ENCODE assay signal across 14 mouse cellular contexts in genomic region chr16:91459396-91459795, GRCm38 (mm10). TPM values are rescaled to one million over a fixed set of nuclear protein-coding genes. Genes with fewer than 3 reads are reported as not detected.
A peak's percentile ranks its signal among the peaks of the same experiment; 100 is the strongest.
DNase-seq lines count a peak whose midpoint lies in the region; ATAC-seq and TF ChIP-seq lines count a peak whose summit lies in the region.
"Had no signal": no experiment of that assay in that cellular context is flagged by ENCODE, and none has a peak within 500 bp of the region (broad histone marks: within the 10 kb centered on the region; RNA-seq: fewer than 3 reads in every experiment).

No protein-coding gene starts in this region.

- intact Hi-C loops in gastrocnemius, postnatal 14 days (cut with DNase I; ENCODE audit: low total_unique reads): no loop called here

- H3K4me1 ChIP-seq in forebrain, embryonic 13.5 days: peaks cover 10% of the 10 kb centered on the region
- H3K4me1 ChIP-seq in forebrain, postnatal 0 days (ENCODE audit: insufficient read depth): no peaks in the 10 kb centered on the region
- peaks cover 59% of the 10 kb centered on the region for H3K4me1 ChIP-seq in liver, embryonic 13.5 days (replicated peaks)

- DNase-seq in forebrain, postnatal 0 days: no peak
- DNase-seq in liver, embryonic 13.5 days: no peak
- DNase-seq in liver: no peak
- DNase-seq in thymus, postnatal 4 days: peak; percentile 61
- DNase-seq in gastrocnemius, postnatal 14 days: no peak
- DNase-seq in kidney, postnatal 36 days: no peak
- DNase-seq: cerebellum, adult 18-20 months; kidney, adult 11 months; layer of hippocampus, adult 9-11 months had no signal

- H3K27ac ChIP-seq in forebrain, embryonic 13.5 days: peak overlapping the region; percentile 65
- H3K27ac ChIP-seq in forebrain, postnatal 0 days (ENCODE audit: low read depth, low read length): no peak overlapping the region
- H3K27ac ChIP-seq in liver, embryonic 13.5 days: peak overlapping the region; percentile 62
- H3K27ac ChIP-seq in macrophage: 0 out of 2 replicates have a peak overlapping the region, but pooled peaks have one; percentile 96
- H3K27ac ChIP-seq: embryonic facial prominence, embryonic 13.5 days; forebrain, embryonic 10.5 days; midbrain, embryonic 13.5 days had no signal

- ATAC-seq in forebrain, embryonic 13.5 days: no peak
- ATAC-seq in forebrain, postnatal 0 days: no peak
- no peak for ATAC-seq in liver, embryonic 13.5 days (ENCODE audit: low read depth)
- ATAC-seq: midbrain, embryonic 13.5 days had no signal

- peak overlapping the region; percentile 7 for H3K4me2 ChIP-seq in forebrain, embryonic 13.5 days
- H3K4me2 ChIP-seq in forebrain, postnatal 0 days (ENCODE audit: low read depth): no peak overlapping the region
- H3K4me2 ChIP-seq in liver, embryonic 13.5 days: no peak overlapping the region
- H3K4me2 ChIP-seq: embryonic facial prominence, embryonic 13.5 days; midbrain, embryonic 13.5 days had no signal

- WGBS in forebrain, embryonic 13.5 days: 93% methylated on average over 3 of the region's 3 CpGs
- 93% methylated on average over 3 of the region's 3 CpGs for WGBS in forebrain, postnatal 0 days
- WGBS in liver, embryonic 13.5 days (ENCODE audit: insufficient replicate concordance): 93% methylated on average over 3 of the region's 3 CpGs
- WGBS in macrophage (ENCODE audit: missing documents): 92% methylated on average over 3 of the region's 3 CpGs

- H3K9me3 ChIP-seq in forebrain, embryonic 13.5 days (replicated peaks): no peaks in the 10 kb centered on the region
- no peaks in the 10 kb centered on the region for H3K9me3 ChIP-seq in forebrain, postnatal 0 days (ENCODE audit: low read length)
- H3K9me3 ChIP-seq in liver, embryonic 13.5 days (replicated peaks): no peaks in the 10 kb centered on the region
- H3K9me3 ChIP-seq: embryonic facial prominence, embryonic 13.5 days; forebrain, embryonic 10.5 days had no signal

- no peaks in the 10 kb centered on the region for H3K79me2 ChIP-seq in macrophage (ENCODE audit: inconsistent target)

- no peak overlapping the region for H3K4me3 ChIP-seq in forebrain, embryonic 13.5 days
- H3K4me3 ChIP-seq in forebrain, postnatal 0 days (ENCODE audit: low read depth, low read length): no peak overlapping the region
- no peak overlapping the region for H3K4me3 ChIP-seq in liver, embryonic 13.5 days (replicated peaks)
- H3K4me3 ChIP-seq in macrophage (ENCODE audit: inconsistent target): no peak overlapping the region
- H3K4me3 ChIP-seq: embryonic facial prominence, embryonic 13.5 days; forebrain, embryonic 10.5 days; midbrain, embryonic 13.5 days had no signal

- no peaks in the 10 kb centered on the region for H3K27me3 ChIP-seq in forebrain, embryonic 13.5 days
- H3K27me3 ChIP-seq in forebrain, postnatal 0 days (ENCODE audit: insufficient read depth, low read length): no peaks in the 10 kb centered on the region
- H3K27me3 ChIP-seq in liver, embryonic 13.5 days: no peaks in the 10 kb centered on the region
- H3K27me3 ChIP-seq: embryonic facial prominence, embryonic 13.5 days; midbrain, embryonic 13.5 days had no signal

- no peaks in the 10 kb centered on the region for H3K36me3 ChIP-seq in forebrain, embryonic 13.5 days (ENCODE audit: poor library complexity, severe bottlenecking)
- no peaks in the 10 kb centered on the region for H3K36me3 ChIP-seq in forebrain, postnatal 0 days (ENCODE audit: insufficient read depth)
- H3K36me3 ChIP-seq in liver, embryonic 13.5 days: no peaks in the 10 kb centered on the region
- H3K36me3 ChIP-seq in macrophage (ENCODE audit: inconsistent target): no peaks in the 10 kb centered on the region
- H3K36me3 ChIP-seq: embryonic facial prominence, embryonic 13.5 days; forebrain, embryonic 10.5 days; midbrain, embryonic 13.5 days had no signal

- no peak overlapping the region for H3K9ac ChIP-seq in forebrain, embryonic 13.5 days
- H3K9ac ChIP-seq in forebrain, postnatal 0 days: no peak overlapping the region
- H3K9ac ChIP-seq in liver, embryonic 13.5 days: no peak overlapping the region
- H3K9ac ChIP-seq: embryonic facial prominence, embryonic 13.5 days; midbrain, embryonic 13.5 days had no signal

- no peak for TF ChIP-seq CTCF in forebrain, postnatal 0 days (IDR thresholded peaks at IDR 0.05; ENCODE audit: low read depth)

RNA-seq across cellular contexts. Expression of gene Ifnar1, which starts 25.6 kb away (rescaled TPM):
- 45.9 and 47.4 TPM in 2 replicates for polyA plus RNA-seq in forebrain, embryonic 13.5 days (2015; fragmentation: Nextera tagmentation; extraction: Ambion mirVana)
- 76.7 and 82.6 TPM in 2 replicates for total RNA-seq in forebrain, postnatal 0 days (2014; rRNA removed)
- 22.7 and 33.6 TPM in 2 replicates for polyA plus RNA-seq in forebrain, postnatal 0 days (2015; fragmentation: Nextera tagmentation; extraction: Ambion mirVana)
- 18.0 and 19.1 TPM in 2 replicates for polyA plus RNA-seq in liver, embryonic 13.5 days (2015; fragmentation: Nextera tagmentation; extraction: Ambion mirVana)
- total RNA-seq in macrophage (2018; cell fraction: chromatin; rRNA removed): 100 to 1,000 TPM; 157 to 461 (median 270) TPM
- 100 to 1,000 TPM in 4 of 26 experiments, 10 to 100 TPM in 22; 61.9 to 145 (median 84.6) TPM for total RNA-seq in macrophage (2018; cell fraction: cytosol; rRNA removed)
- 100 to 1,000 TPM; 208 to 496 (median 273) TPM for total RNA-seq in macrophage (2018; cell fraction: nucleus; rRNA removed)
- 64.7 to 104 TPM (median 89.0 TPM) in 3 replicates for polyA plus RNA-seq in macrophage (2018)
- 10 to 100 TPM; 26.1 to 28.7 TPM for total RNA-seq in gastrocnemius, postnatal 14 days (2021)

RNA-seq across cellular contexts. Expression of gene Il10rb, which starts 53.4 kb away (rescaled TPM):
- polyA plus RNA-seq in forebrain, embryonic 13.5 days (2015; fragmentation: Nextera tagmentation; extraction: Ambion mirVana): 5.9 TPM in 2 replicates
- 5.0 and 7.9 TPM in 2 replicates for total RNA-seq in forebrain, postnatal 0 days (2014; rRNA removed)
- 9.2 and 11.1 TPM in 2 replicates for polyA plus RNA-seq in forebrain, postnatal 0 days (2015; fragmentation: Nextera tagmentation; extraction: Ambion mirVana)
- polyA plus RNA-seq in liver, embryonic 13.5 days (2015; fragmentation: Nextera tagmentation; extraction: Ambion mirVana): 25.0 and 28.1 TPM in 2 replicates
- total RNA-seq in macrophage (2018; cell fraction: chromatin; rRNA removed): 100 to 1,000 TPM; 195 to 513 (median 266) TPM
- 100 to 1,000 TPM; 302 to 435 (median 372) TPM for total RNA-seq in macrophage (2018; cell fraction: cytosol; rRNA removed)
- 100 to 1,000 TPM; 321 to 683 (median 404) TPM for total RNA-seq in macrophage (2018; cell fraction: nucleus; rRNA removed)
- polyA plus RNA-seq in macrophage (2018): 357 to 533 TPM (median 380 TPM) in 3 replicates
- 10 to 100 TPM in 1 of 2 experiments, 1 to 10 TPM in 1; 9.0 to 10.1 TPM for total RNA-seq in gastrocnemius, postnatal 14 days (2021)

Comparison
In these comparisons a context has a peak if more than half of its experiments do, and no peak if none do; other contexts are left out.
1. RNA of gene Il10rb, which starts 53.4 kb away (polyA plus RNA-seq): 357 to 533 TPM in macrophage; 25.0 to 28.1 TPM in liver, embryonic 13.5 days, 9.2 to 11.1 TPM in forebrain, postnatal 0 days and 5.9 TPM in forebrain, embryonic 13.5 days; every median in the first group is over 10 times any median in the second.